Mouse (Mus musculus): ENCODE results near the gene Ufc1. TPM values are rescaled to one million over a fixed set of nuclear protein-coding genes. Genes with fewer than 3 reads are reported as not detected.

Gene Ufc1
- polyA plus RNA-seq, 1 experiment from 2014 or later = 115 TPM

DNA sequence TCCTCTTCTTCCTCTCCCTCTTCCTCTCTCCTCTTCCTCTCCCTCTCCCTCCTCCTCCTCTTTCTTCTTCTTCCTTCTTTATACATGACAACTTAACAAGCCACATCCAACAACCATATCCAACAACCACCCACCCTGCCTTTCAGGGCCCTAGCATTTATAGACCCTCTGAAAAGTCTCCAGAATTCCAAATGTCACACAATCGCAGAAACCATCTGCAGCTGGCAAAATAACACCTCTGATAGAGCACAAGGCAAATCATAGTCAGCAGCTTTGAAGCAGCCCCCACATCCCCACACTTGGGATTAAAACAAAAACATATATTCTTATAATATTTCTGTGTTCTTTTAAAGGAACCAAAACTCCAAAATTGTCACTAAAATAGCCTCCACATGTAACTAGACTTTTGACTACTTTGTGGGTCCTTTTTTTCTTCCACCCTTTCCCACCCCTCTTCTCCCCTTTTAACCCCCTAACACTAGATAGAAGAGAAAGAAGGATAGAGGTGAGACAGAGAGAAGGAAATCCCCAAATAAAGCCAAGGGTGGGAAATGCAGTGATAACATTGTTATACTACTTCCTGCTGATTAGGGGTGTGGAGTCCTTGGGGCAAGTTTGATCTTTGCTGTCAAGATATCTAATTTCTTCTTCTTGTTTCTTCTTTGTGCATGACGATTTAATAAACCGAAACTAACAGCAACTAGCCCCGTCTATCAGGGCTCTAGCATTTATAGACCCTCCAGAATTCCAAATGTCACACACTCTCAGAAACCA is 28.7 kb downstream of the Ufc1 start:
- peaks cover 15% of the 10 kb centered on the region for H3K4me1 ChIP-seq (ENCODE audit: control insufficient read depth, insufficient read depth, low read length)
- H3K9me3 ChIP-seq (ENCODE audit: control insufficient read depth, low read length) = no peaks in the 10 kb centered on the region
- H3K27me3 ChIP-seq (ENCODE audit: control insufficient read depth, insufficient read depth, low read length) = no peaks in the 10 kb centered on the region
- no peak overlapping the region for H3K4me3 ChIP-seq (ENCODE audit: low read depth, low read length)
- no peak overlapping the region for H3K9ac ChIP-seq (ENCODE audit: low read length)
- 77% methylated on average over 4 of the region's 4 CpGs for WGBS
- ATAC-seq (ENCODE audit: low FRiP score) (no peak), DNase-seq (ENCODE audit: low spot score, missing footprints) (no peak)
- H3K27ac ChIP-seq (ENCODE audit: low read depth, low read length) = no peak overlapping the region
- no peak overlapping the region for H3K4me2 ChIP-seq
- no peaks in the 10 kb centered on the region for H3K36me3 ChIP-seq (ENCODE audit: control insufficient read depth, insufficient read depth, low read length)

- WGBS = 88% methylated on average over 3 of the region's 3 CpGs
- no peak; the same call in 1 of the 2 replicates for ATAC-seq (ENCODE audit: low FRiP score)
- peak overlapping the region; percentile 9; the same call in 1 of the 2 replicates for H3K4me2 ChIP-seq
Measured at GRCm38 (mm10) chr1:171263666-171264461, 31.0 kb downstream of the Ufc1 start.

DNA sequence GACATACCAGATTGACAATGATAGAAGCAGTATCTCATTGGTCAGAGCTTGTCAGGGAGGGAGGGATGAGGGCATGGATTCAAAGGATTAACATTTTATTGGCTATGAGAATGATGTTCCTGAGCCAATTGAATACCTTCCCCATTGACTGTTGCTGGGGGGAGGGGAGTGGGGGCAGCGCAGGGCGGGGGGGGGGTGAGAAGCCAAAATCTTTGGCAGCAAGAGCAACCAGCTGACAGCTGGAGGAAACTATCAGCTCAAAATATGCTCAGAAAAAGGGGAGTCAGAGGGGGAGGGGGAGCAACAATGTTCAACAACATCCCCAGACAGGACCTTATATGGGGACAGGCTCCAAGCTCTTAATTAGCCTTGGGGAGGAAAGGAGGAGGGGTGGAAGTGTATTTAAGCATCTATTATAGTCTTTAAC is 31.6 kb downstream of the Ufc1 start:
- WGBS = 0% methylated on average over 2 of the region's 2 CpGs
- Histone ChIP-seq H3K9me3 (ENCODE audit: control insufficient read depth, low read length) (no peaks in the 10 kb centered on the region), H3K27ac (ENCODE audit: low read depth, low read length) (no peak overlapping the region), H3K36me3 (ENCODE audit: control insufficient read depth, insufficient read depth, low read length) (no peaks in the 10 kb centered on the region), H3K4me3 (ENCODE audit: low read depth, low read length) (no peak overlapping the region), H3K27me3 (ENCODE audit: control insufficient read depth, insufficient read depth, low read length) (no peaks in the 10 kb centered on the region), H3K4me1 (ENCODE audit: control insufficient read depth, insufficient read depth, low read length) (peaks cover 5% of the 10 kb centered on the region; the same call in 1 of the 2 replicates), H3K4me2 (peak overlapping the region; percentile 24), H3K9ac (ENCODE audit: low read length) (no peak overlapping the region)
- DNase-seq (ENCODE audit: low spot score, missing footprints) (no peak), ATAC-seq (ENCODE audit: low FRiP score) (peak; percentile 86)

More at GRCm38 (mm10) chr1:171263666-171264461, 31.0 kb downstream of the Ufc1 start:
- no peaks in the 10 kb centered on the region for H3K36me3 ChIP-seq (ENCODE audit: control insufficient read depth, insufficient read depth, low read length)
- no peak for DNase-seq (ENCODE audit: low spot score, missing footprints)
- H3K9me3 ChIP-seq (ENCODE audit: control insufficient read depth, low read length) = no peaks in the 10 kb centered on the region
- peaks cover 5% of the 10 kb centered on the region; the same call in 1 of the 2 replicates for H3K4me1 ChIP-seq (ENCODE audit: control insufficient read depth, insufficient read depth, low read length)
- H3K4me3 ChIP-seq (ENCODE audit: low read depth, low read length) = no peak overlapping the region
- H3K9ac ChIP-seq (ENCODE audit: low read length) = no peak overlapping the region
- H3K27ac ChIP-seq (ENCODE audit: low read depth, low read length) = no peak overlapping the region
- H3K27me3 ChIP-seq (ENCODE audit: control insufficient read depth, insufficient read depth, low read length) = no peaks in the 10 kb centered on the region

DNA sequence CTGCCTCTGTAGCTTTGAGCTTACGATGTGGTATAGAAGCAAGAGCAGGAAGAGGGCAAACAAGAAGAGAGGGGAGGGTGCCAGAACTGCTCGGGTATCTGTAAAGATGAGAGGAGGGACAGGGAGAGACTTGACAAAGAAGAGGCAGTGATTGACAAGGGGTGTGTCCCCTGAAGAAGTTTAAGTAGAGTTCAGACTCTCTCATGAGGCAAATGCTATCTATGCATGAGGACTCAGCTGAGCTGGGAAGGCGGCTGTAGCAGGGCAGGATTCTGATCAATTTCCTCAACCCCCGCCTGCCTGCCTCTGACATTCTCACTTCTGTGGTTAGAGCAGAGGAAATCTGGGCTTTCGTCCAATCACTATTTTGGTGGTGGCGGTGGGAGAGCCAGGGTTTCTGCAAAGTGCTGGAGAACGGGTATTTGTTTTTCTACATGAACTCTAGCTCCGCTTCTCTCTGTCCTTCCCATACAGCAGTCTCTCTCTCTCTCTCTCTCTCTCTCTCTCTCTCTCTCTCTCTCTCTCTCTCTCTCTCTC is 32.2 kb downstream of the Ufc1 start:
- H3K27me3 ChIP-seq (ENCODE audit: control insufficient read depth, insufficient read depth, low read length) = no peaks in the 10 kb centered on the region
- DNase-seq (ENCODE audit: low spot score, missing footprints) = no peak
- H3K4me1 ChIP-seq (ENCODE audit: control insufficient read depth, insufficient read depth, low read length) = peaks cover 5% of the 10 kb centered on the region; the same call in 1 of the 2 replicates
- ATAC-seq (ENCODE audit: low FRiP score) = peak; percentile 51
- WGBS = 10% methylated on average over 8 of the region's 8 CpGs
- H3K36me3 ChIP-seq (ENCODE audit: control insufficient read depth, insufficient read depth, low read length) = no peaks in the 10 kb centered on the region
- no peak overlapping the region for H3K27ac ChIP-seq (ENCODE audit: low read depth, low read length)
- H3K4me2 ChIP-seq = peak overlapping the region; percentile 24
- peak overlapping the region; percentile 1; the same call in 1 of the 2 replicates for H3K4me3 ChIP-seq (ENCODE audit: low read depth, low read length)
- no peaks in the 10 kb centered on the region for H3K9me3 ChIP-seq (ENCODE audit: control insufficient read depth, low read length)
- H3K9ac ChIP-seq (ENCODE audit: low read length) = no peak overlapping the region

DNA sequence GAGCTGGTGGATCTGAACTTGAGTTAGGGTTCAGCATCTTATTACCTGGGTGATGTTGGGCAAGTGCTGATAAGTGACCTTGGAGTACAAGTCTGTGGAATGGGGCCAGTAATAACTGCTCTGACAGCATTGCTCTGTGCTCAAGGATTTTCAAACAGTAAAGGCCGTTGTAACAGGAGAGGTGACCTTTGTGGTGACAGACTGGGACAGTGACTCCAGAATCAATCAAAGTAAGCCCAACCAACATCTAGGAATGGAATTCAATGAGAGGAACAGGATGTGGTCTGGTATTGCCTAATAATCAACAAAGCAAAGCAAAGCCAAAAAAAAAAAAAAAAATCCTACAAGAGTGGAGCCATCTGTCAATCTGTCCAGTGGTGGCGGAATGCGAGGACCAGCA is 34.5 kb downstream of the Ufc1 start:
- Histone ChIP-seq H3K27ac (ENCODE audit: low read depth, low read length) (no peak overlapping the region), H3K4me3 (ENCODE audit: low read depth, low read length) (no peak overlapping the region), H3K36me3 (ENCODE audit: control insufficient read depth, insufficient read depth, low read length) (no peaks in the 10 kb centered on the region), H3K4me1 (ENCODE audit: control insufficient read depth, insufficient read depth, low read length) (peaks cover 5% of the 10 kb centered on the region; the same call in 1 of the 2 replicates), H3K9me3 (ENCODE audit: control insufficient read depth, low read length) (no peaks in the 10 kb centered on the region), H3K9ac (ENCODE audit: low read length) (no peak overlapping the region), H3K4me2 (no peak overlapping the region), H3K27me3 (ENCODE audit: control insufficient read depth, insufficient read depth, low read length) (no peaks in the 10 kb centered on the region)
- DNase-seq (ENCODE audit: low spot score, missing footprints) = no peak
- ATAC-seq (ENCODE audit: low FRiP score) = no peak
- WGBS = 86% methylated on average over 3 of the region's 3 CpGs

- 83% methylated on average over 17 of the region's 17 CpGs for WGBS
- Histone ChIP-seq H3K27me3 (ENCODE audit: control insufficient read depth, insufficient read depth, low read length) (no peaks in the 10 kb centered on the region), H3K9ac (ENCODE audit: low read length) (no peak overlapping the region), H3K9me3 (ENCODE audit: control insufficient read depth, low read length) (no peaks in the 10 kb centered on the region), H3K27ac (ENCODE audit: low read depth, low read length) (no peak overlapping the region), H3K4me1 (ENCODE audit: control insufficient read depth, insufficient read depth, low read length) (peaks cover 5% of the 10 kb centered on the region; the same call in 1 of the 2 replicates), H3K4me3 (ENCODE audit: low read depth, low read length) (no peak overlapping the region), H3K4me2 (no peak overlapping the region), H3K36me3 (ENCODE audit: control insufficient read depth, insufficient read depth, low read length) (no peaks in the 10 kb centered on the region)
- DNase-seq (ENCODE audit: low spot score, missing footprints) (no peak), ATAC-seq (ENCODE audit: low FRiP score) (no peak)
Measured at GRCm38 (mm10) chr1:171258921-171259320, 35.9 kb downstream of the Ufc1 start.

DNA sequence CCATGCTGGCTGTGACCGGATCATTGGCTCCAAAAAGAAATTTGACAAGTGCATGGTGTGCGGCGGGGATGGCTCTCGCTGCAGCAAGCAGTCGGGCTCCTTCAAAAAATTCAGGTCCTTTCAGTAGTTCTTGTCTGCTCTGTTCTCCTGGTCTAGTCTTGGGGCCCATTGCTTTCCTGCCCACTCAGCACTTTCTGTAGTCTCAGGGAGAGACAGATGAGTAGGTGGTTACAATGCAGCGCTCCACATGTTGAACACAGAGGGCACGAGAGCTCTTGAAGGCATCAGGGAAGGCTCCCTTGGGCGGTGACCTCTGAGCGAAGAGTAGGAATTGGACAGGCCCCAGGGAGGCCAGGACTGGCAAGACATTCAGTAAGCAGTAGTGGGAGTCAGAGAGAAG is 37.0 kb downstream of the Ufc1 start:
- no peak overlapping the region for H3K9ac ChIP-seq (ENCODE audit: low read length)
- peaks cover 2% of the 10 kb centered on the region; the same call in 1 of the 2 replicates for H3K4me1 ChIP-seq (ENCODE audit: control insufficient read depth, insufficient read depth, low read length)
- ATAC-seq (ENCODE audit: low FRiP score) = no peak
- H3K27me3 ChIP-seq (ENCODE audit: control insufficient read depth, insufficient read depth, low read length) = no peaks in the 10 kb centered on the region
- H3K9me3 ChIP-seq (ENCODE audit: control insufficient read depth, low read length) = no peaks in the 10 kb centered on the region
- no peak for DNase-seq (ENCODE audit: low spot score, missing footprints)
- no peak overlapping the region for H3K4me3 ChIP-seq (ENCODE audit: low read depth, low read length)
- 89% methylated on average over 9 of the region's 9 CpGs for WGBS
- no peak overlapping the region for H3K27ac ChIP-seq (ENCODE audit: low read depth, low read length)
- no peaks in the 10 kb centered on the region for H3K36me3 ChIP-seq (ENCODE audit: control insufficient read depth, insufficient read depth, low read length)
- H3K4me2 ChIP-seq = no peak overlapping the region

- 66% methylated on average over 15 of the region's 15 CpGs for WGBS
- H3K4me3 ChIP-seq (ENCODE audit: low read depth, low read length) = no peak overlapping the region
- peaks cover 2% of the 10 kb centered on the region; the same call in 1 of the 2 replicates for H3K4me1 ChIP-seq (ENCODE audit: control insufficient read depth, insufficient read depth, low read length)
- ATAC-seq (ENCODE audit: low FRiP score) (peak; percentile 54; the same call in 1 of the 2 replicates), DNase-seq (ENCODE audit: low spot score, missing footprints) (peak; percentile 92)
- no peak overlapping the region for H3K27ac ChIP-seq (ENCODE audit: low read depth, low read length)
- H3K36me3 ChIP-seq (ENCODE audit: control insufficient read depth, insufficient read depth, low read length) = no peaks in the 10 kb centered on the region
- H3K27me3 ChIP-seq (ENCODE audit: control insufficient read depth, insufficient read depth, low read length) = no peaks in the 10 kb centered on the region
- no peaks in the 10 kb centered on the region for H3K9me3 ChIP-seq (ENCODE audit: control insufficient read depth, low read length)
- H3K4me2 ChIP-seq = no peak overlapping the region
- H3K9ac ChIP-seq (ENCODE audit: low read length) = no peak overlapping the region
Measured at GRCm38 (mm10) chr1:171256937-171257548, 37.8 kb downstream of the Ufc1 start.
